Mouse (Mus musculus): ENCODE measurements around the gene Nlrc5. TPM values are rescaled to one million over a fixed set of nuclear protein-coding genes. Genes with fewer than 3 reads are reported as not detected.

Gene Nlrc5
- total and polyA plus RNA-seq, 3 experiments, result 2.3 to 4.9 (median 3.7) TPM

DNA sequence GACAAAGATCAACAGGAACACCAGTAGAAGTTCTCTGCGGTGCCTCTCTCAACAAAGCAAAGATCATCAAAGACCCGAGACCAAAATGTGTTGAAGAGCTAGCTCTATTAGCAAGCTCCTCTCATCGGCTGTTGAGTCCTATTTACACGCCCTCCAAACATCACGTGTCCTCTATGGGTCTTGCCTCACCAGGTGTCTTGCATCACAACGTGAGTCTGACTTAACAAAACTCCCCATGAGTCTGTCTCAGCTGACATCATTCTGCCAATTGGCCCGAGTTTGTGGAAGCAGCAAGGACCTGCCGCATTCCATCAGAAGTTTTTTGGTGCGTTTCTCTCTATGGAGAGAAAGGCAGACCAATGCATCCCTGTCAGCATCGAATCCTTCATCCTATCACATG lies 6.2 kb upstream of the Nlrc5 start:
- DNase-seq, result no peak
- 51% methylated on average over 10 of the region's 10 CpGs for WGBS
- intact Hi-C loops (cut with DNase I), result no loop called here
- Histone ChIP-seq H3K9ac (ENCODE audit: low read depth, low read length) (no peak overlapping the region), H3K27ac (no peak overlapping the region), H3K36me3 (ENCODE audit: control insufficient read depth, insufficient read depth, low read length) (no peaks in the 10 kb centered on the region), H3K79me2 (replicated peaks; ENCODE audit: control insufficient read depth, insufficient read depth, low read length) (no peaks in the 10 kb centered on the region), H3K4me3 (no peak overlapping the region), H3K27me3 (ENCODE audit: control insufficient read depth, insufficient read depth, low read length) (no peaks in the 10 kb centered on the region), H3K4me1 (ENCODE audit: control insufficient read depth, insufficient read depth, low read length) (no peaks in the 10 kb centered on the region; the same call in 1 of the 2 replicates)
- TF ChIP-seq CTCF (IDR thresholded peaks at IDR 0.05) (no peak), POLR2A (IDR thresholded peaks at IDR 0.05; ENCODE audit: insufficient read depth, low read depth, low read length) (no peak), EP300 (IDR thresholded peaks at IDR 0.05; ENCODE audit: insufficient read depth, low read depth, low read length) (no peak)

DNA sequence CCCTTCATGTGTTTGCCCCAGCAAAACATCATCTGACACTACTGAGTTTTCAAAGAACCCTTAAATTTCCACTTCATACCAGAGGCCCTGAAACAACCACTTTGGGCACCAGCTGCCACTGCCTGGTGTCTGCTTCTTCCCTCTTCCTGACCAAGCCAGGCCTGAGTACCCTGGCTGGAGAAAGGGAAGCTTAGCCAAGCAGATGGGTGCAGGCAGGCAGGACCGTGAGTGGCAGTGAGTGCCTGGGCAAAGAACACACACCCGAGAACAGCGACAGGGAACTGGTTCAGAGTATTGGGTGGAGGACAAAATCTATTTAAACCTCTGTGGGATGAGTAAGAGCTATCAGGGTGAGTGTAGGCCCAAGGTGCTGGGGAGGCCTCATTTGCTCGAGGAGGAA lies 5.7 kb upstream of the Nlrc5 start:
- intact Hi-C loops (cut with DNase I), result no loop called here

DNA sequence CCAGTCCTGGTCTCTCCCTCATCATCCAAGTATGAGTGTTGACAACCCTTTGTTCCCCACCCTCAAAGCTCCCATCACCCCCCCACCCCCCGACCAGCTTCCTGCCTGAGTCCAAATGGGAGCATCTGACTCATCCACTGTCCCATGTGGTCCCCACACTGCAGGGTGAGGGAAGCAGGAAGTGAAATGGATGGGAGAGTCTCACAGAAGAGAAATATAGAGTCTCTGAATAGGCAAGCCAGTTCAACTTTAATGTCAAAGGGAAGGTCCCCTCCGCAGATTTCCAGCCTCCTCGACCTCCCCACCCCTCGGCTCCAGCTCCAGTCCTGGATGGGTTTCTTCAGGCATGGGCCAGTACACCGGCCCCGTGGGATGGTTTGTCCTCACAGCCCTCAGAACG lies 4.8 kb upstream of the Nlrc5 start:
- H3K27me3 ChIP-seq (ENCODE audit: control insufficient read depth, insufficient read depth, low read length), result no peaks in the 10 kb centered on the region
- no peak overlapping the region for H3K9ac ChIP-seq (ENCODE audit: low read depth, low read length)
- H3K36me3 ChIP-seq (ENCODE audit: control insufficient read depth, insufficient read depth, low read length), result no peaks in the 10 kb centered on the region
- TF ChIP-seq CTCF (IDR thresholded peaks at IDR 0.05) (no peak), POLR2A (IDR thresholded peaks at IDR 0.05; ENCODE audit: insufficient read depth, low read depth, low read length) (no peak), EP300 (IDR thresholded peaks at IDR 0.05; ENCODE audit: insufficient read depth, low read depth, low read length) (no peak)
- intact Hi-C loops (cut with DNase I), result no loop called here
- 44% methylated on average over 7 of the region's 7 CpGs for WGBS
- peaks cover 2% of the 10 kb centered on the region for H3K4me1 ChIP-seq (ENCODE audit: control insufficient read depth, insufficient read depth, low read length)
- DNase-seq, result no peak
- H3K4me3 ChIP-seq, result no peak overlapping the region
- H3K79me2 ChIP-seq (replicated peaks; ENCODE audit: control insufficient read depth, insufficient read depth, low read length), result no peaks in the 10 kb centered on the region
- H3K27ac ChIP-seq, result no peak overlapping the region

More for the DNA sequence above, 5.7 kb upstream of the Nlrc5 start:
- Histone ChIP-seq H3K79me2 (replicated peaks; ENCODE audit: control insufficient read depth, insufficient read depth, low read length) (no peaks in the 10 kb centered on the region), H3K36me3 (ENCODE audit: control insufficient read depth, insufficient read depth, low read length) (no peaks in the 10 kb centered on the region), H3K27ac (no peak overlapping the region), H3K4me1 (ENCODE audit: control insufficient read depth, insufficient read depth, low read length) (no peaks in the 10 kb centered on the region; the same call in none of the 2 replicates), H3K4me3 (no peak overlapping the region), H3K9ac (ENCODE audit: low read depth, low read length) (no peak overlapping the region), H3K27me3 (ENCODE audit: control insufficient read depth, insufficient read depth, low read length) (no peaks in the 10 kb centered on the region)
- TF ChIP-seq CTCF (IDR thresholded peaks at IDR 0.05) (no peak), EP300 (IDR thresholded peaks at IDR 0.05; ENCODE audit: insufficient read depth, low read depth, low read length) (no peak), POLR2A (IDR thresholded peaks at IDR 0.05; ENCODE audit: insufficient read depth, low read depth, low read length) (no peak)
- no peak for DNase-seq
- 67% methylated on average over 4 of the region's 4 CpGs for WGBS

DNA sequence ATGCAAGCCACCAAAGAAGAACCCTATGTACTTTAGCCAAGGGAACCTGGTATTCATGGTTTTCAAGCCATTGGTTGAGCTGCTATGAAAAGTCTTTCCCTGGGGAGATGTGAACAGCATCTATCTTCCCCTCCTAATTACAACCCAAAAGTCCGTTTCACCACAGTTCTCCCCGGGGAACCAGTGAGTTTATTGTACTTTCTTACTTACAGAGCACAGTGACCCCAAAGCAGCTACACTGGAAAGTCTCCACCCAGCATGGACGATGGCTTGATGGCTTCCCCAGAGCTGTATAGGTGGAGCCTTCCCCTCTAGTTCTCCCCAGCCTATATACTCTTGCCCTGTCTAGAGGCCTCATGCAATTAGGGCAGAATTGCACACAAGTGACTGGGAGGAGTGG lies 1.9 kb upstream of the Nlrc5 start:
- H3K4me3 ChIP-seq, result no peak overlapping the region
- no peaks in the 10 kb centered on the region for H3K36me3 ChIP-seq (ENCODE audit: control insufficient read depth, insufficient read depth, low read length)
- H3K4me1 ChIP-seq (ENCODE audit: control insufficient read depth, insufficient read depth, low read length), result peaks cover 2% of the 10 kb centered on the region
- no peaks in the 10 kb centered on the region for H3K27me3 ChIP-seq (ENCODE audit: control insufficient read depth, insufficient read depth, low read length)
- H3K9ac ChIP-seq (ENCODE audit: low read depth, low read length), result no peak overlapping the region
- intact Hi-C loops (cut with DNase I), result no loop called here
- DNase-seq, result no peak
- H3K79me2 ChIP-seq (replicated peaks; ENCODE audit: control insufficient read depth, insufficient read depth, low read length), result no peaks in the 10 kb centered on the region
- no peak overlapping the region for H3K27ac ChIP-seq
- WGBS, result 65% methylated on average over 3 of the region's 3 CpGs
- TF ChIP-seq POLR2A (IDR thresholded peaks at IDR 0.05; ENCODE audit: insufficient read depth, low read depth, low read length) (no peak), CTCF (IDR thresholded peaks at IDR 0.05) (no peak), EP300 (IDR thresholded peaks at IDR 0.05; ENCODE audit: insufficient read depth, low read depth, low read length) (no peak)

DNA sequence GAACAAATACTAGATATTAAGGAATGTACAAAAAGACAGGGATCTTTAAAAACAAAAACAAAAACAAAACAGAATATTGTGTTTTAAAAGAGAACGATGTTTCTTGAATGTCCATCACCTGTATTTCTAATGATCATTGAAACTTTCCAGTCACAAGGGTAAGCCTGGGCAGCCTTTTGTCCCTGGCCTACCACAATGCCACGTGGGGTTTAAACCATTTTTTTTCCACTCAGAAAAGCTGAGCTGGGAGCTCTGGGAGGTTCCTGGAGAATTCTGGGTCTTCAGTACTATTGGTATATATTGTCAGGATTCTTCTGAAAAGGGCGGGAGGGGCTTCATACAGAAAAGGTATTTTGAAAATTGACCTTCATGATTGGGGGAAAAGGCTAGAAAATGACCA lies 802 bp downstream of the Nlrc5 start:
- 81% methylated on average over 3 of the region's 3 CpGs for WGBS
- no peak for TF ChIP-seq EP300 (IDR thresholded peaks at IDR 0.05; ENCODE audit: insufficient read depth, low read depth, low read length)
- TF ChIP-seq CTCF (IDR thresholded peaks at IDR 0.05), result no peak
- no peak for TF ChIP-seq POLR2A (IDR thresholded peaks at IDR 0.05; ENCODE audit: insufficient read depth, low read depth, low read length)
- Histone ChIP-seq H3K4me3 (no peak overlapping the region), H3K4me1 (ENCODE audit: control insufficient read depth, insufficient read depth, low read length) (peaks cover 2% of the 10 kb centered on the region; the same call in 1 of the 2 replicates), H3K27me3 (ENCODE audit: control insufficient read depth, insufficient read depth, low read length) (no peaks in the 10 kb centered on the region), H3K27ac (no peak overlapping the region), H3K79me2 (replicated peaks; ENCODE audit: control insufficient read depth, insufficient read depth, low read length) (no peaks in the 10 kb centered on the region), H3K36me3 (ENCODE audit: control insufficient read depth, insufficient read depth, low read length) (no peaks in the 10 kb centered on the region), H3K9ac (ENCODE audit: low read depth, low read length) (no peak overlapping the region)
- DNase-seq, result no peak
- intact Hi-C loops (cut with DNase I), result loop anchor here (5.0 kb wide), 1 partner anchor 37 kb away; no protein-coding TSS in a partner anchor

DNA sequence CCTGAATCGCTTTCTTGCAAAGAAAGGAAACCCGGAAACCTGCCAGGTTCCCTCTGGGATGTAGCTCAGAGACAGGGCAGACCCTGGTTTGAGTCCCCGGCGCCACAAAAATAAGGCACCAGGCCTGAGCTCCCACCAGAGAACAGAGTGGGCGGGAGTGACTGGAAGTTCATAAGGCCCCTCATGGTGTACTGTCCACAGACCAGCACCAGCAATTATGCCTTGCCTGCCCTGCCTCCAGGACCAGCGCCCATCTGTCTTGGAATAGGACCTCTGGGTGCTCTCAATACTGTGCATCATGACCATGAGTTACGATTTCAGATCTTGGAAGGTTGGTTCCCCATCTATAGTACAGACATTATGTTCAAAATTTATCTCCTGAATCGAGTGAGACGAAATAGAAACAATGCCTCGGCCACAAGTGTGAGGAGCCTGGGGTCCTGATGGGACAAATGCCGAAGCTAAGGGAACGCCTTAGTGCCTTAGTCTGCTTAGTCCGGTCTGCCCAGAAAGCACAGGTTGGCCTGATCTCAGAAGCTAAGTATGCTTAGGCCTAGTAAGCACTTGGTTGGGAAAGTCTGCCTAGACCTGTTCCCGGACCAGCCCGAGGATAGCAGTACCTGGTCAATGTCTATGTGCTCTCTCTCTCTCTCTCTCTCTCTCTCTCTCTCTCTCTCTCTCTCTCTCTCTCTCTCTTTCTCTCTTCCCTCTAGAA lies 1.4 kb downstream of the Nlrc5 start:
- Histone ChIP-seq H3K79me2 (replicated peaks; ENCODE audit: control insufficient read depth, insufficient read depth, low read length) (no peaks in the 10 kb centered on the region), H3K9ac (ENCODE audit: low read depth, low read length) (no peak overlapping the region), H3K4me3 (no peak overlapping the region), H3K27me3 (ENCODE audit: control insufficient read depth, insufficient read depth, low read length) (no peaks in the 10 kb centered on the region), H3K36me3 (ENCODE audit: control insufficient read depth, insufficient read depth, low read length) (no peaks in the 10 kb centered on the region), H3K4me1 (ENCODE audit: control insufficient read depth, insufficient read depth, low read length) (peaks cover 2% of the 10 kb centered on the region; the same call in 1 of the 2 replicates), H3K27ac (no peak overlapping the region)
- intact Hi-C loops (cut with DNase I), result loop anchor here (5.0 kb wide), 1 partner anchor 37 kb away; no protein-coding TSS in a partner anchor
- DNase-seq, result no peak
- 91% methylated on average over 15 of the region's 15 CpGs for WGBS
- TF ChIP-seq EP300 (IDR thresholded peaks at IDR 0.05; ENCODE audit: insufficient read depth, low read depth, low read length) (no peak), POLR2A (IDR thresholded peaks at IDR 0.05; ENCODE audit: insufficient read depth, low read depth, low read length) (no peak), CTCF (IDR thresholded peaks at IDR 0.05) (no peak)

Data from heart, adult 2 months (tissue).